In genomic region chr11:102225221-102225620, GRCm38 (mm10) we compare ENCODE assay signal across 9 mouse cellular contexts. TPM values are rescaled to one million over a fixed set of nuclear protein-coding genes. Genes with fewer than 3 reads are reported as not detected.
DNase-seq lines count a peak whose midpoint lies in the region; ATAC-seq lines count a peak whose summit lies in the region.
"Had no signal": no experiment of that assay in that cellular context is flagged by ENCODE, and none has a peak within 500 bp of the region (broad histone marks: within the 10 kb centered on the region; RNA-seq: fewer than 3 reads in every experiment).

No protein-coding gene starts in this region.

- peak overlapping the region; percentile 20; the same call in 1 of the 2 replicates for H3K27ac ChIP-seq in lung, embryonic 15.5 days
- H3K27ac ChIP-seq in limb, embryonic 13.5 days = no peak overlapping the region
- H3K27ac ChIP-seq in stomach, embryonic 15.5 days = 0 out of 2 replicates have a peak overlapping the region, but pooled peaks have one; percentile 28

- H3K27me3 ChIP-seq in lung, embryonic 15.5 days = no peaks in the 10 kb centered on the region
- H3K27me3 ChIP-seq in limb, embryonic 13.5 days = peaks cover 10% of the 10 kb centered on the region; the same call in 1 of the 2 replicates
- H3K27me3 ChIP-seq in stomach, embryonic 15.5 days (replicated peaks) = no peaks in the 10 kb centered on the region

- WGBS in lung, embryonic 15.5 days = 50% methylated on average over 5 of the region's 5 CpGs
- WGBS in limb, embryonic 13.5 days = 67% methylated on average over 5 of the region's 5 CpGs
- WGBS in stomach, embryonic 15.5 days = 57% methylated on average over 5 of the region's 5 CpGs

- no peak overlapping the region; the same call in 1 of the 2 replicates for H3K4me3 ChIP-seq in lung, embryonic 15.5 days
- no peak overlapping the region for H3K4me3 ChIP-seq in limb, embryonic 13.5 days
- H3K4me3 ChIP-seq in stomach, embryonic 15.5 days (replicated peaks) = no peak overlapping the region

- ATAC-seq in lung, embryonic 15.5 days (ENCODE audit: borderline replicate concordance, extremely low read depth, low FRiP score, low TSS enrichment) = no peak
- ATAC-seq in limb, embryonic 13.5 days (ENCODE audit: low FRiP score, low read depth) = no peak
- no peak for ATAC-seq in stomach, embryonic 15.5 days (ENCODE audit: insufficient read depth, low FRiP score, low read depth)
- ATAC-seq in erythroblast, adult 5-6 weeks (replicated peaks; ENCODE audit: low FRiP score, poor library complexity, severe bottlenecking) = no peak

- peaks cover 81% of the 10 kb centered on the region for H3K4me1 ChIP-seq in lung, embryonic 15.5 days
- peaks cover 63% of the 10 kb centered on the region for H3K4me1 ChIP-seq in limb, embryonic 13.5 days
- peaks cover 67% of the 10 kb centered on the region for H3K4me1 ChIP-seq in stomach, embryonic 15.5 days

- H3K36me3 ChIP-seq in lung, embryonic 15.5 days = no peaks in the 10 kb centered on the region
- H3K36me3 ChIP-seq in limb, embryonic 13.5 days = peaks cover 21% of the 10 kb centered on the region
- no peaks in the 10 kb centered on the region; the same call in 1 of the 2 replicates for H3K36me3 ChIP-seq in stomach, embryonic 15.5 days

- H3K9ac ChIP-seq in lung, embryonic 15.5 days = no peak overlapping the region
- 0 out of 2 replicates have a peak overlapping the region, but pooled peaks have one; percentile 37 for H3K9ac ChIP-seq in limb, embryonic 13.5 days
- no peak overlapping the region for H3K9ac ChIP-seq in stomach, embryonic 15.5 days

- no peak overlapping the region for H3K4me2 ChIP-seq in lung, embryonic 15.5 days
- H3K4me2 ChIP-seq in limb, embryonic 13.5 days (replicated peaks) = peak overlapping the region; percentile 55; the same call in 1 of the 2 replicates
- H3K4me2 ChIP-seq in stomach, embryonic 15.5 days = no peak overlapping the region

- peak; percentile 33 to 41 for DNase-seq in adrenal gland, postnatal 36 days
- no peak for DNase-seq in adrenal gland, postnatal 4 days (ENCODE audit: low spot score in 2 of 2)
- no peak for DNase-seq in lung, postnatal 10 days
- no peak for DNase-seq in left cerebral cortex, adult 8-10 months (ENCODE audit: low spot score in 2 of 2)
- DNase-seq: kidney, adult 11 months had no signal

- no peaks in the 10 kb centered on the region for H3K9me3 ChIP-seq in lung, embryonic 15.5 days
- no peaks in the 10 kb centered on the region for H3K9me3 ChIP-seq in limb, embryonic 13.5 days
- H3K9me3 ChIP-seq in stomach, embryonic 15.5 days = no peaks in the 10 kb centered on the region

RNA-seq across cellular contexts. Expression of gene Hdac5, which starts 4.7 kb away (rescaled TPM):
- 10 to 100 TPM; 96.3 to 96.5 TPM for total RNA-seq in adrenal gland, postnatal 36 days (2021)
- total RNA-seq in adrenal gland, postnatal 4 days (2021) = 100 to 1,000 TPM; 123 to 125 TPM
- polyA plus RNA-seq in lung, embryonic 15.5 days (2015; fragmentation: Nextera tagmentation; extraction: Ambion mirVana) = 71.3 and 76.7 TPM in 2 replicates
- polyA plus RNA-seq in limb, embryonic 13.5 days (2015; fragmentation: Nextera tagmentation; extraction: Ambion mirVana) = 61.9 and 68.6 TPM in 2 replicates
- polyA plus RNA-seq in stomach, embryonic 15.5 days (2015; fragmentation: Nextera tagmentation; extraction: Ambion mirVana) = 68.7 and 71.3 TPM in 2 replicates
- 100 to 1,000 TPM; 245 to 275 (median 254) TPM for total RNA-seq in left cerebral cortex, adult 8-10 months (2022)
- 3.7 and 10.2 TPM in 2 replicates for total RNA-seq in erythroblast, adult 5-6 weeks (2015; ENCODE audit: low replicate concordance)
- total RNA-seq in erythroblast, adult 5-6 weeks (2017; ENCODE audit: low replicate concordance) = 13.3 and 17.3 TPM in 2 replicates

RNA-seq across cellular contexts. Expression of gene BC030867, which starts 23.5 kb away (rescaled TPM):
- under 1 TPM; 0.66 to 0.76 TPM for total RNA-seq in adrenal gland, postnatal 36 days (2021)
- total RNA-seq in adrenal gland, postnatal 4 days (2021) = 1 to 10 TPM; 4.8 to 6.0 TPM
- polyA plus RNA-seq in lung, embryonic 15.5 days (2015; fragmentation: Nextera tagmentation; extraction: Ambion mirVana) = 19.9 and 20.4 TPM in 2 replicates
- polyA plus RNA-seq in limb, embryonic 13.5 days (2015; fragmentation: Nextera tagmentation; extraction: Ambion mirVana) = 15.8 and 16.1 TPM in 2 replicates
- 11.4 and 11.7 TPM in 2 replicates for polyA plus RNA-seq in stomach, embryonic 15.5 days (2015; fragmentation: Nextera tagmentation; extraction: Ambion mirVana)
- total RNA-seq in left cerebral cortex, adult 8-10 months (2022) = 1 to 10 TPM in 3 of 4 experiments, under 1 TPM in 1; 0.76 to 1.6 (median 1.4) TPM
- 3.8 and 5.0 TPM in 2 replicates for total RNA-seq in erythroblast, adult 5-6 weeks (2015; ENCODE audit: low replicate concordance)
- total RNA-seq in erythroblast, adult 5-6 weeks (2017; ENCODE audit: low replicate concordance) = 4.1 and 7.2 TPM in 2 replicates

RNA-seq across cellular contexts. Expression of gene G6pc3, which starts 35.8 kb away (rescaled TPM):
- total RNA-seq in adrenal gland, postnatal 36 days (2021) = 100 to 1,000 TPM; 126 to 133 TPM
- 10 to 100 TPM; 86.3 to 93.3 TPM for total RNA-seq in adrenal gland, postnatal 4 days (2021)
- 31.5 and 33.3 TPM in 2 replicates for polyA plus RNA-seq in lung, embryonic 15.5 days (2015; fragmentation: Nextera tagmentation; extraction: Ambion mirVana)
- 35.6 and 36.1 TPM in 2 replicates for polyA plus RNA-seq in limb, embryonic 13.5 days (2015; fragmentation: Nextera tagmentation; extraction: Ambion mirVana)
- polyA plus RNA-seq in stomach, embryonic 15.5 days (2015; fragmentation: Nextera tagmentation; extraction: Ambion mirVana) = 29.6 and 32.1 TPM in 2 replicates
- total RNA-seq in left cerebral cortex, adult 8-10 months (2022) = 10 to 100 TPM; 65.4 to 78.4 (median 75.2) TPM
- total RNA-seq in erythroblast, adult 5-6 weeks (2015; ENCODE audit: low replicate concordance) = 16.3 and 21.7 TPM in 2 replicates
- 4.7 and 9.8 TPM in 2 replicates for total RNA-seq in erythroblast, adult 5-6 weeks (2017; ENCODE audit: low replicate concordance)

RNA-seq across cellular contexts. Expression of gene Lsm12, which starts 40.1 kb away (rescaled TPM):
- 10 to 100 TPM; 81.9 to 90.1 TPM for total RNA-seq in adrenal gland, postnatal 36 days (2021)
- total RNA-seq in adrenal gland, postnatal 4 days (2021) = 10 to 100 TPM; 83.5 to 83.6 TPM
- polyA plus RNA-seq in lung, embryonic 15.5 days (2015; fragmentation: Nextera tagmentation; extraction: Ambion mirVana) = 112 and 136 TPM in 2 replicates
- polyA plus RNA-seq in limb, embryonic 13.5 days (2015; fragmentation: Nextera tagmentation; extraction: Ambion mirVana) = 134 and 145 TPM in 2 replicates
- polyA plus RNA-seq in stomach, embryonic 15.5 days (2015; fragmentation: Nextera tagmentation; extraction: Ambion mirVana) = 110 and 112 TPM in 2 replicates
- total RNA-seq in left cerebral cortex, adult 8-10 months (2022) = 10 to 100 TPM; 52.8 to 55.3 (median 53.9) TPM
- 48.3 and 48.8 TPM in 2 replicates for total RNA-seq in erythroblast, adult 5-6 weeks (2015; ENCODE audit: low replicate concordance)
- total RNA-seq in erythroblast, adult 5-6 weeks (2017; ENCODE audit: low replicate concordance) = 22.7 and 28.8 TPM in 2 replicates

RNA-seq across cellular contexts. Expression of gene Asb16, which starts 43.3 kb away (rescaled TPM):
- under 1 TPM; 0.10 to 0.30 TPM for total RNA-seq in adrenal gland, postnatal 36 days (2021)
- under 1 TPM; 0.53 to 0.79 TPM for total RNA-seq in adrenal gland, postnatal 4 days (2021)
- 0.09 and 0.10 TPM in 2 replicates for polyA plus RNA-seq in lung, embryonic 15.5 days (2015; fragmentation: Nextera tagmentation; extraction: Ambion mirVana)
- polyA plus RNA-seq in limb, embryonic 13.5 days (2015; fragmentation: Nextera tagmentation; extraction: Ambion mirVana) = 0.22 TPM in 2 replicates
- 0.09 TPM in 1 of 2 replicates, not detected in the other for polyA plus RNA-seq in stomach, embryonic 15.5 days (2015; fragmentation: Nextera tagmentation; extraction: Ambion mirVana)
- total RNA-seq in left cerebral cortex, adult 8-10 months (2022) = 1 to 10 TPM; 2.8 to 3.7 (median 3.3) TPM
- total RNA-seq in erythroblast, adult 5-6 weeks (2015; ENCODE audit: low replicate concordance) = not detected in 2 replicates
- not detected in 2 replicates for total RNA-seq in erythroblast, adult 5-6 weeks (2017; ENCODE audit: low replicate concordance)

Comparison
In these comparisons a context has a peak if more than half of its experiments do, and no peak if none do; other contexts are left out.
1. DNase-seq: peak in adrenal gland, postnatal 36 days (2 of 2); none in adrenal gland, postnatal 4 days (0 of 2), lung, postnatal 10 days (single experiment) and left cerebral cortex, adult 8-10 months (0 of 2).
2. RNA of gene Hdac5, which starts 4.7 kb away (total RNA-seq): 245 to 275 TPM in left cerebral cortex, adult 8-10 months, 123 to 125 TPM in adrenal gland, postnatal 4 days and 96.3 to 96.5 TPM in adrenal gland, postnatal 36 days; 3.7 to 17.3 TPM in erythroblast, adult 5-6 weeks; every median in the first group is over 4 times any median in the second.